Mouse (Mus musculus) thymus, postnatal 25 days (tissue): Measurements from ENCODE around the gene Srsf5.
"Not testable (repeated sequence)": the region's sequence is repeated elsewhere in the genome, so short reads cannot be mapped to it uniquely, and the experiment has no call there.

Experiments
- DNase-seq: peaks from one replicate; pipeline ENCODE4 v3.0.0; 2022

Gene Srsf5

DNA sequence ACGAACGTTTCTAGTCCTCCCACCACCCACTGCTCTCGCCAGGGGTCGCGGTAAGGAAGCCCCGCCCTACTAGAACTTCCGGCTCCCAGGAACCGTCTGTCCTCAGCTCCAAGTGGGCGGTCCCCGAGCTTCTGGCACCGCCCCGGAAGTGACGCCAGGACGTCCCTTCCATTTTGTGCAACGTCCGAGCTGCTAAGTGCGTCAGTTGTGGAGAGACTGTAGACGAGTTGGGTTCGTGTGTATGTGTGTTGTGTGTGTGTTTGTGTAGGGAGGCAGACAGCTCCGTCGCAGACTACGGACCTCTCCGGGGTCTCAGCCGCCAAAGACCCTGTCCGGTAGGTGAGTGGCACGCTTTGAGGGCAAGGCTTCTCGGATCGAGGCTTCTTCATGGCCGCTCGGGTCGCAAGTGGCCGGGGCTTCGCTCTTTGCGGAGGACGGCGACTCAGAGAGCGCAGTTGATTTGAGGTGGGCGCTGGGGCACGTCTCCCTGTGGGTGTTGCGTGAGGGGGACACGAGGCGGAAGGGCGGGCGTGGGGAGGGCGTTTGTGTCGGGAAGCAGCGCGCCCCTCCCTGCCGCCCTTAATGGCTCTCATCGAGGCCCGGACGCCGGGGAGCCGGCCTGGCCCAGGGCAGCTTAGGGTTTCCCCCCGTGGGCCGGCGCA lies at the start of gene Srsf5:
Gene Srsf5 (plus strand): TSS at position 171 of the 662 bp plus-strand sequence.
- peak; percentile 99 for DNase-seq

GRCm38 (mm10) chr12:80909631-80910030 lies 35.7 kb upstream of the Srsf5 start:
- DNase-seq = no peak

DNA sequence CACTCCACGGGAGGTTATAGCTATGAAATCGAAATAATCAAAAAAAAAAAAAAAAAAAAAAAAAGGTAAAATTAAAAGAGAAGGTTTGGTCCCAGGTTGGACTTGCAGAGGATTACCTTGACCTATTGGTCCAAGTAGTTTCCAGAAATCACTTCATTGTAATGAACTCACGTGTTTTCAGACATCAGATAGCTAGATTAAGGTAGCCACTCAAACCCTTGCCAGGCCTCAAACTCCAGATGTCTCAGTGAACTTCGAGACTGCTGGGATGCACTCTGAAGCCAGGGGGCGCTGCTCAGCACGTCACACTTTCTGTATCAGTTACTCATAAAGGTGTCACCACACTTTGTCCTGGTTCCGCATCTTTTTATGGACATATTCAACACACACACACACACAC lies 27.5 kb upstream of the Srsf5 start:
- DNase-seq = peak; percentile 63

GRCm38 (mm10) chr12:80921301-80921700 lies 24.0 kb upstream of the Srsf5 start:
- DNase-seq = no peak

GRCm38 (mm10) chr12:80922869-80923268 lies 22.4 kb upstream of the Srsf5 start:
- DNase-seq = no peak

DNA sequence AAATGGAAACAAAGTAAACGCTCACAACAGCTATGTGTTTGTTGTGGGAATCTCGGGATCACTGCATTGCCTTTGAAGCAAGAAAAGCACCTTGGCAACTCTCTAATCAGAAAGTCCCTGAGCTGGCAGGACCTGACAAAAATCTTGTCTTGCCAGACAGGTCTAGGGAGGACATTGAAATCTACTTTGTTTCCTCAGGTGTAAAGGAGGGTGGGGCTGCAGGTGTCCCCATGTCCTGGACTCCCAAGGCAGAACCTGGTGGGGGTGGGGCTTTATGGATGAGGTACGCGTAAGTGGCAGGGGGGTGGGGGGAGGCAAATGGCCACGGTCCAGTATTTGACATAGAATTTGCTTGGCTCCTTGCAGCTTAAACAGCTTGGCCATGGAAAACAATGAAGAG lies 21.7 kb upstream of the Srsf5 start:
- no peak for DNase-seq

DNA sequence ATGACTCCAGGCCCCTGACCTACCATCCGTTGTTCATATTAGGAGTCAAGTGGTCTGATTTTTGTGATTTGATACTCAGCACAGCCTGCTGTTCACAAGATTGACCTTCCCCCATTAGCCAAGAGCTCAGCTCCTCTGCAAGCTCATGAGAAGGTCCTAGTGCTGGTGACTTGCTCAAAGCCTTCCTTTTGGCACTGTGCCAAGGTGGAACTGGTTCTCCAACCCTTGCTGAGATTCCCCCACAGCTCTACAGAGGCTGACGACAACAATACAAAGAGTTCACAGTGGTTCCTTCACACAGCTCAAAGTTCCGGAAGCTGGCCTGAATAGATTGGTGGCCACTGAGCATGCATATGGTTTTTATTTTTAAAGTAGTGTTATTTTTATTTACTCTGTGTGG lies 21.1 kb upstream of the Srsf5 start:
- no peak for DNase-seq

- no peak for DNase-seq
Observed at GRCm38 (mm10) chr12:80925919-80926318, 19.4 kb upstream of the Srsf5 start.

DNA sequence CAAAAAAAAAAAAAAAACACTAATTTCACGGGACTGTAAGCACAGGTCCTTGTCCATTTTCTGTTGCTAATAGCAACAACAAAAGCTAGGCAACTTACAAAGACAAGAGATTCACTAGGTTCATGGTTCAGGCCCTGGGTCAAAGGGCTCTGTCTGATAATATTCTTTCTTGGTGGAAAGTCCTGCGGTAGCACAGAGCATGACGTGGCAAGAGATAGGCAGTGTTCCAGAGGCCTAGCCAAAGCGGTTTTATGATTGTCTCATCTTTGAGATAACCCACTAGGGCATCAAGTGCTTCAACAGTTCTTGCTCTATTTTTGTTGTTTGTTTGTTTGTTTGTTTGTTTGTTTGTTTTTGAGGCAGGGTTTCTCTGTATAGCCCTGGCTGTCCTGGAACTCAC lies 18.8 kb upstream of the Srsf5 start:
- no peak for DNase-seq

- DNase-seq = no peak
Observed at GRCm38 (mm10) chr12:80927518-80927917, 17.8 kb upstream of the Srsf5 start.

GRCm38 (mm10) chr12:80928881-80929280 lies 16.4 kb upstream of the Srsf5 start:
- no peak for DNase-seq

DNA sequence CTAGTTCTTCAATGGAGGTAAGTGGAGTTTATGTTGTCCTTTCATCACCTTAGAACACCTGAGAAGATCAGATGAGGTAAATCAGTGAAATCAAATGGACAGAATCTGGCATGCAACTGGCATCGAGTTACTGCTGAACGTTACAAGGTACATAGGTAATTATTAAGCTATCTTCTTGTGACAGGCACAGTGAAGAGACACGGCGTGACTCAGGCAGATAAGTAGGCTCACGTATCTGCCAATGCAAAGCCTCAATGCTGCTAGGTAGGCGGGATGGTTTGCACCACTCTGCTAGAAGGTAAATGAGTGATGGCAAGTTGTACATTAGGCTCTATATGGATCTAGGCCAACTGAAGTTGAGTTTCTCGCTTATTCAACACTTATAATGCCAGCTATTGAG lies 15.2 kb upstream of the Srsf5 start:
- DNase-seq = no peak

GRCm38 (mm10) chr12:80931402-80932140 lies 13.7 kb upstream of the Srsf5 start:
- DNase-seq = no peak

DNA sequence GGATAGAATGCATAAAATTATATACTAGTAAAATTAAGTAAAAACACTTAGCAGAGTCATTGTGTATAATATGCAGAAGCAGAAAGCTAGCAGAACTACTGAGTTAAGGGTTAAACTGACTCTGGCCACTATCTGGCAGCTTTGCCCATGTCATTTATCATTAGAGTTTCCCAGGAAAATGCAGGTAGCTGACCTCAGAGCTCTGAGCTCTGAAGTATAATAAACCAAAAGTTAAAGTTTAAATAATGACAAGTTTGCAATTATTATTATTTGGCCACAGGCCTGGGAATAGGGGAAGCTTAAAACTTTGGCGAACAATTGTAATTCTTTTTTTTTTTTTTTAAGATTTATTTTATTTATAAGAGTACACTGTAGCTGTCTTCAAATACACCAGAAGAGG lies 12.4 kb upstream of the Srsf5 start:
- DNase-seq = no peak

DNA sequence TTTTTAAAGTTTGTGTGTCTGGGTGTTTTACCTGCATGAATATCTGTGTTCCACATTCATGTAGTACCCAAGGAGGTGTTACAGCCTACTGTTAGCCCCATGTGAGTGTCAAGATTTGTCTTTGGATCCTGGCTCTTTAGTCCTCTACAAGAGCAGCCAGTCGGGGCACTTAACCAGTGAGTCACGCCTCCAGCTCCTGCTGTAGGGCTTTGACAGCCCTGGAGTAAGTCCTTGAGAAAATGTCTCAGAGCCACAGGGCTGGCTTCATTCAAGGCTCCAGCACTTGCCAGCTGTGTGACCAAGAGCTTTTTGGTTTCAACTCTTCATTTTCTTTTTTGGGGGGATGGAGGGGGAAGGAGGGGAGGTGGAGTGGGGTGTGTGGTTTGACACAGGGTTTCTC lies 8.6 kb upstream of the Srsf5 start:
- no peak for DNase-seq

GRCm38 (mm10) chr12:80937331-80938029 lies 7.8 kb upstream of the Srsf5 start:
- DNase-seq = no peak

- DNase-seq = peak; percentile 80
Observed at GRCm38 (mm10) chr12:80938642-80939041, 6.7 kb upstream of the Srsf5 start.

- no peak for DNase-seq
Observed at GRCm38 (mm10) chr12:80939165-80939564, 6.1 kb upstream of the Srsf5 start.

GRCm38 (mm10) chr12:80941886-80942285 lies 3.4 kb upstream of the Srsf5 start:
- DNase-seq = peak; percentile 49

DNA sequence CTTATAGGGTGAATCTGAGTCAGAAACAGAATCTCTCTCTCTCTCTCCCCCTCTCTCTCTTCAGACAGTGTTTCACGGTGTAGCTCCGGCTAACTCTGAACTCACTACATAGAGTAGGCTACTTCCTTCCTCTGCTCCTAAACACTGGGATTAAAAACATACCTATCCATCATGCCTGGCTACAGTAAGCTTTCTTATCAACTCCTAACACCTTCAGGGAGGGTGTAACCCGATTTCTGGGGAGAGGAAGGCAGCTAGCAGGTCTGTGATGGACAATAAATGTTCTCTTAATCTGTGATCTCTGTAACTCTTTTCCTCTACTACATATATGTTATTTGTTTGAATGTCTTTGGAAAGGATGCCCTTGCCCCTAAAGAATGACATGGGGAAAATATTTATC lies 1.9 kb upstream of the Srsf5 start:
- DNase-seq = no peak

GRCm38 (mm10) chr12:80944204-80944603 lies 1.1 kb upstream of the Srsf5 start:
- DNase-seq = no peak

GRCm38 (mm10) chr12:80944963-80945333 lies 356 bp upstream of the Srsf5 start:
- DNase-seq = not testable (repeated sequence)

DNA sequence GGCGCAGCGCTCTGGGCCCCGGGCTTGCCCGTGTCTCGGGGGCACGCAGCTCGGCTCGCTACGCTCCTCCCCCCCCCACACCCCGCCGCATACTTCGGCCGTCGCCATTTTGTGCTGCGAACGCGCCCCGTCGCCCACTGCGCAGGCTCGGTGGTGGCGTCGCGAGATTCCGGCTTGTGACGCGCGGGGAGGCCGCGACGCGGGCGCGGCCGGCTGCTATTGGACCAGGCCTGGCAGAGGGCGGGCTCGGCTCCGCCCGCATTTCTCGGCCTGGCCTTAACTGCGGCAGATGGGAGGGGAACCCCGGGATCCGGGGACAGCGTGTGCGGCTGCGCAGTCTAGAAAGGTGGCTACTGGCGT lies 672 bp downstream of the Srsf5 start:
- DNase-seq = peak; percentile 96

GRCm38 (mm10) chr12:80948202-80948601 lies 2.9 kb downstream of the Srsf5 start:
- DNase-seq = no peak
